Mouse (Mus musculus) heart, embryonic 10.5 days (tissue): ENCODE measurements around the gene Cdk4. TPM values are rescaled to one million over a fixed set of nuclear protein-coding genes. Genes with fewer than 3 reads are reported as not detected.

Source experiments
- DNase-seq: peaks from one replicate; pipeline ENCODE4 v3.0.0-alpha.2; 2017; ENCODE audit warnings: low spot score
- H3K27ac ChIP-seq: fragments of 300-500 bp; sonication (generic); 2 replicates; pipeline ENCODE4 v1.5.1; 2016; ENCODE audit warnings: mild to moderate bottlenecking
- H3K27me3 ChIP-seq: fragments of 300-500 bp; sonication (generic); 2 replicates; pipeline ENCODE4 v1.6.1; 2016; ENCODE audit warnings: mild to moderate bottlenecking; ENCODE audit not compliant: poor library complexity, insufficient read depth, severe bottlenecking
- H3K36me3 ChIP-seq: fragments of 300-500 bp; sonication (generic); 2 replicates; pipeline ENCODE4 v1.6.1; 2016; ENCODE audit warnings: mild to moderate bottlenecking, moderate library complexity
- H3K4me1 ChIP-seq: fragments of 300-500 bp; sonication (generic); 2 replicates; pipeline ENCODE4 v1.6.1; 2016; ENCODE audit warnings: mild to moderate bottlenecking
- H3K4me3 ChIP-seq: fragments of 300-500 bp; sonication (generic); 2 replicates; pipeline ENCODE4 v1.5.1; 2016; ENCODE audit warnings: mild to moderate bottlenecking, moderate library complexity
- H3K9me3 ChIP-seq: fragments of 300-500 bp; sonication (generic); 2 replicates; pipeline ENCODE4 v1.6.1; 2016; ENCODE audit warnings: mild to moderate bottlenecking, moderate library complexity
- WGBS: fragments of 180-500 bp; shearing (Covaris S2); methylation state at CpG from one replicate; pipeline ENCODE4 v1.1.7; 2016; 5-methylcytosine and 5-hydroxymethylcytosine counted together
- polyA plus RNA-seq: library from polyadenylated mRNA; unstranded; fragments of >200 nt; fragmentation: Nextera tagmentation; extraction: Ambion mirVana; gene quantifications from 2 replicates; pipeline ENCODE4 v1.2.1, GENCODE M21; 2016

Cdk4 gene
- polyA plus RNA-seq, 1 experiment from 2014 or later = 2,024 TPM

DNA sequence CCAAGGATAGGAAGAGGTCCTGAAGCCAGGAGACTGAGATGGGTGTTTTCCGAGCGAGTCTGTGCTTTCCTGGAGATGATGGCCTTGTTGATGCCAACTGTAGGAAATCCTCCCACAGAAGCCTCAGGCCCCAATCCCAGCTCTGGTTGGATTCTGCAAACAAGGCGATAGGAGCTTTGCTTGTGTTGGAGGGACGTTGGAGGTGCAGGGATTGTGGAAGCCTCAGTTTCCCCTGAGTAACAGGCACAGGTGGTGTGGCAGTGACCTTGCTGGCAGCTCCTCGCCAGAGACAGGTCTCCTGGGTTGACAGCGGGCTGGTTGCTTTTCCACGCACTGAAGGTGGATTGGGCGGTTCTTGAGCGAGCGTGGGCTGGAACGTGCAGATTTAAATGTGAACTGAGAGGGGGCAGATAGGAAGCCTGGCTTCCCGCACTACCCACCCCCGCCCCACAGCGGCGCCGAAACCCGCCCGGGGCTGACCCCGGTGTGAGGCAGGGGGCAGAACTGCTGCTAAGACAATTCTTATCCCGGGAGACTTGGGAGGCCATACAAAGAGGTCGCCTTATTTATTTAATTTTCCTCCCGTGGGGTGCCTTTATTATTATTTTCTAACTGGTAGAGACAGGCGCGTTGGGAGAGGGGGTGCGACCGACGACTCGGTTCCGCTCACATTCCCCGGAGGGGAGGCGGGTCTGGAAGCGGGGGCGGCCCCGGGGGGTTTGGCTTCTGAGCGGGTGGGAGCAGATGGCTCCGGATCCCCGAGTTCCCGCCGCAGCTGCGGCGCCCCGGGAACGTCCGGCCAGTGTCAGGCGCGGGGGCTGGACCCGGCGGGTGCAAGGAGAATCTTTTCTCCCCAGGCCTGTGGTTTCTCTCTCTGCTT is 17.8 kb downstream of the Cdk4 start:
- H3K27me3 ChIP-seq = peaks cover 87% of the 10 kb centered on the region
- H3K4me1 ChIP-seq = peaks cover 51% of the 10 kb centered on the region
- WGBS = 3% methylated on average over 48 of the region's 48 CpGs
- no peaks in the 10 kb centered on the region for H3K36me3 ChIP-seq
- no peak overlapping the region for H3K27ac ChIP-seq
- no peaks in the 10 kb centered on the region for H3K9me3 ChIP-seq
- DNase-seq = no peak
- peak overlapping the region; percentile 59 for H3K4me3 ChIP-seq

DNA sequence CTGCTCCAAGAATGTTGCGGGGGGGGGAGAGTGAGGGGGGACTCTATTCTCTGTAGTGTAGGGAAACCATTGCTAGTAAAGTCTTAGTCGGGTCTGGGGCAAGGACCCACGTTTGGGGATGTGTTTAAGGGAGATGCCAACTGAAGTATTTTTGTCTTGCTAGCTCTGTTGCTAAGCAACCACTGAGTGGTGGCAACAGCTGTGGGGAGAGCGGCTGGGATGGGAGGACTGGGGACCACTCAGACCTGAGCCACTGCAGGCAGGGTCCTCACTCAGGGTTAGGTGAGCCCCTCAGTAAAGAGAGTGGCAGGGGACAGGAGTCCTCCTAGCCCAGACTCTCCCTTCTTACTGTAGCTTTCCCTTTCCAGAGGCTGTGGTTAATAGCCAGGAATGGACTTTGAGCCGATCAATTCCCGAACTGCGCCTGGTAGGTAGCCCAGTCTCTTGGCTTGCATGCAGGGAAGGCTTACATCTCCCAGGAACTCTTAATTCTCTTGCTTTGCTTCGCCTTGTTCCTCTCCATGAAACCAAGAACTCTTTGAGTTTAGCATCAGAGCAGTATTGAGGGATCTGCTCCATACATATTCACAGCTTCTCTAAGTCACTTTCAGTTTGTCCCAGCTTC is 18.8 kb downstream of the Cdk4 start:
- Histone ChIP-seq H3K36me3 (no peaks in the 10 kb centered on the region), H3K27me3 (peaks cover 82% of the 10 kb centered on the region), H3K4me3 (peak overlapping the region; percentile 59; the same call in 1 of the 2 replicates), H3K27ac (no peak overlapping the region), H3K9me3 (no peaks in the 10 kb centered on the region), H3K4me1 (peaks cover 51% of the 10 kb centered on the region)
- DNase-seq = no peak
- 24% methylated on average over 8 of the region's 8 CpGs for WGBS

DNA sequence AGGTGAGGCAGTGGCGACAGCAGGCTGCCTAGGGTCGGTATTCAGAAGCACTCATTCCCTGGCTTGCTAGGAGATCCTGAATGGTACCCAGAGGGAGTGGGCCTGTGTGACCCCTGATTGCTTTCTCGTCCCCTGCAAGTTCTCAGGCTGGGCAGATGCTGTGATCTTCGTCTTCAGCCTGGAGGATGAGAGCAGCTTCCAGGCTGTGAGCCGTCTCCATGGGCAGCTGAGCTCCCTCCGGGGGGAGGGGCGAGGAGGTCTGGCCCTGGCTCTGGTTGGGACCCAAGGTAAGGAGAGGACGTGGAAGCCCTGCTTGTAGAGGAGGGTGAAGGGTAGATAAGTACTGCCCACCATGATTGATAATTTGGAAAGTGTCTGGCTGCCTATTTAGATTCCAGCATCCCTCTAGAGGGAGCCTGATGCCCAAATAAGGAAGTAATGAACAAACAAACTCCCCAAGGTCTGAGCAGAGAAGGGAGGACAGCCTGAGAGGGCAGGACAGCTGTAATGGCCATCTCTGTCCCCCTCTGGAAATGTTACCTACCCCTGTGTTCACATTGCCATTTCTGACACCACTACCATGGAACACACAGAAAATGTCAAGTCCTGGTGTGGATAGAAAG is 20.1 kb downstream of the Cdk4 start:
- H3K4me3 ChIP-seq = no peak overlapping the region
- 0 out of 2 replicates have a peak overlapping the region, but pooled peaks have one; percentile 23 for H3K27ac ChIP-seq
- H3K4me1 ChIP-seq = peaks cover 48% of the 10 kb centered on the region
- no peak for DNase-seq
- peaks cover 81% of the 10 kb centered on the region for H3K27me3 ChIP-seq
- no peaks in the 10 kb centered on the region for H3K9me3 ChIP-seq
- no peaks in the 10 kb centered on the region for H3K36me3 ChIP-seq
- 26% methylated on average over 8 of the region's 8 CpGs for WGBS

DNA sequence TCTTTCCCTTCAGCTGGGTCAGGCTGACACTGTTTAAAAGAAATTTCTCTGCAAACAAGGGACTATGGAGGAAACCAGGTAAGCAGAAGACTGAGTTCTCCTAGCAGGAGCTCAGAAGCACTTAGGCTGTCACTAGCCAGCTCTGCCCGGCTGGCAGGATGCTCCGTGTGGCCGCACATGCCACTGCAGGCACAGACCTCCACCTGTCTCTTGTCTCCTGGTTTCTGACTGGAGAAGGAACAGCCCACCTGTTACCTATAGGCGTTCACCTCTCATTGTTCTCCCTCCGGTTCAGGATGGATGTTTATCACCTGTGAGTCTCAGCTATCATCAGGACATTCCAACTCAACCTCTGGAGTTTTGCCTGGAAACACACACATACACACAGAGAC is 20.6 kb downstream of the Cdk4 start:
- DNase-seq = no peak
- no peaks in the 10 kb centered on the region for H3K9me3 ChIP-seq
- no peak overlapping the region for H3K4me3 ChIP-seq
- peaks cover 43% of the 10 kb centered on the region for H3K4me1 ChIP-seq
- H3K27ac ChIP-seq = 0 out of 2 replicates have a peak overlapping the region, but pooled peaks have one; percentile 23
- H3K27me3 ChIP-seq = peaks cover 81% of the 10 kb centered on the region
- 50% methylated on average over 5 of the region's 5 CpGs for WGBS
- no peaks in the 10 kb centered on the region for H3K36me3 ChIP-seq

DNA sequence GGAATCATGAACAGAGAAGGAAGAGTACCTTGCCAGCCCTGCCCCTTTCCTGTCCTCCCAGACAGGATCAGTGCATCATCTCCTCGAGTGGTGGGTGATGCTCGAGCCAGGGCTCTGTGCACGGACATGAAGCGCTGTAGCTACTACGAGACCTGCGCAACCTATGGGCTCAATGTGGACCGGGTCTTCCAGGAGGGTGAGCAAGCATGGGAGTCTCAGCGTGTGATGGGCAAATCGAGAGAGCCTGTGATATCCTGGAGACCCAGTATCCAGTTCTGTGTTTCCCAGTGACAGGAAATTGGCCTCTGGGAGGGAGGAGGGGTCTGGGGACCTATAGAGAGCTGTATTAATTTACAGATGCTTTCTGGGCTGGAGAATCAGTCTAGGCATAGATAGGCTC is 21.7 kb downstream of the Cdk4 start:
- 76% methylated on average over 9 of the region's 9 CpGs for WGBS
- Histone ChIP-seq H3K27me3 (peaks cover 81% of the 10 kb centered on the region), H3K4me3 (no peak overlapping the region), H3K9me3 (no peaks in the 10 kb centered on the region), H3K27ac (no peak overlapping the region), H3K4me1 (peaks cover 32% of the 10 kb centered on the region), H3K36me3 (no peaks in the 10 kb centered on the region)
- DNase-seq = no peak

DNA sequence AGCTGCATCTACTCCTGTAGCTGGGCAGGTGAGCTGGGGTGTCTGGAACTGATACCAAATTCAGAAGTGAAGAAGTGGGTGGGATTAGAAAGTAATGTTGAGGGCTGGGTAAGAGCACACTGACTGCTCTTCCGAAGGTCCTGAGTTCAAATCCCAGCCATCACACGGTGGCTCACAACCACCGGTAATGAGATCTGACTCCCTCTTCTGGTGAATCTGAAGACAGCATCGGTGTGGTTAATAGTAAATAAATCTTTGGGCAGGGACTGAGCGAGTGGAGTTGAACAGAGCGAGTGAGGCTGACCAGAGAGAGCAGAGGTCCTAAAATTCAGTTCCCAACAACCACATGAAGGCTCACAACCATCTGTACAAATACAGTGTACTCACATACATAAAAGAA is 22.3 kb downstream of the Cdk4 start:
- no peak for DNase-seq
- no peaks in the 10 kb centered on the region for H3K36me3 ChIP-seq
- H3K27ac ChIP-seq = no peak overlapping the region
- no peaks in the 10 kb centered on the region for H3K9me3 ChIP-seq
- peaks cover 27% of the 10 kb centered on the region for H3K4me1 ChIP-seq
- no peak overlapping the region for H3K4me3 ChIP-seq
- 61% methylated on average over 6 of the region's 6 CpGs for WGBS
- peaks cover 81% of the 10 kb centered on the region for H3K27me3 ChIP-seq

DNA sequence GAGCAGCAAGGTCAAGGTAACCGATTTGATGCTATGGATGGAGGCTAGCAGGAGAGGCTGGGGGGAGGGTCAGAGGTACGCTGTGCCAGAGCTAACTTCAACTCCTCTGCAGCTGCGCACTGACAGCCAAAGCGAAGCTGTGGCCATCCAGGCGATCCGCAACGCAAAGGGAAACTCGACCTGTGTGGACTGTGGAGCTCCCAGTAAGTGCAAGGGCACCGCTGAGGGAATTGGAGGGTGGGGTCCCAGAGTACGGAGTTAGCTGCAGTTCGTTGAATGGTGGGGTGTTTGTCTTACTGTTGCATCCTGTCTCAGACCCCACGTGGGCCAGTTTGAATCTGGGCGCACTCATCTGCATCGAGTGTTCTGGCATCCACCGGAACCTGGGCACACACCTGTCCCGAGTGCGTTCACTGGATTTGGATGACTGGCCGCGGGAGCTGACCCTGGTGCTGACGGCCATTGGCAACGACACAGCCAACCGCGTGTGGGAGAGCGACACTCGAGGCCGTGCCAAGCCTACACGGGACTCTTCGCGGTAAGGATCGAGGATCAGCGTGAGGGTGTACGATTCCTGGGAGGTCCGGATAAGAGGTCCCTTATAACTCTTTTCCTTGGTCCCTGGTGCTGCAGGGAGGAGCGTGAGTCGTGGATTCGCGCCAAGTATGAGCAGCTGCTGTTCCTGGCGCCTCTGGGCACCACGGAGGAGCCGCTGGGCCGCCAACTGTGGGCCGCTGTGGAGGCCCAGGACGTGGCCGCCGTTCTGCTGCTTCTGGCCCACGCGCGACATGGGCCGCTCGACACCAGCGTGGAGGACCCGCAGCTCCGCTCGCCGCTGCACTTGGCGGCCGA is 27.5 kb downstream of the Cdk4 start:
- Histone ChIP-seq H3K27me3 (peaks cover 76% of the 10 kb centered on the region), H3K4me1 (peaks cover 30% of the 10 kb centered on the region), H3K9me3 (no peaks in the 10 kb centered on the region), H3K36me3 (peaks cover 3% of the 10 kb centered on the region), H3K27ac (no peak overlapping the region), H3K4me3 (peak overlapping the region; percentile 39)
- DNase-seq = no peak
- 9% methylated on average over 57 of the region's 57 CpGs for WGBS

DNA sequence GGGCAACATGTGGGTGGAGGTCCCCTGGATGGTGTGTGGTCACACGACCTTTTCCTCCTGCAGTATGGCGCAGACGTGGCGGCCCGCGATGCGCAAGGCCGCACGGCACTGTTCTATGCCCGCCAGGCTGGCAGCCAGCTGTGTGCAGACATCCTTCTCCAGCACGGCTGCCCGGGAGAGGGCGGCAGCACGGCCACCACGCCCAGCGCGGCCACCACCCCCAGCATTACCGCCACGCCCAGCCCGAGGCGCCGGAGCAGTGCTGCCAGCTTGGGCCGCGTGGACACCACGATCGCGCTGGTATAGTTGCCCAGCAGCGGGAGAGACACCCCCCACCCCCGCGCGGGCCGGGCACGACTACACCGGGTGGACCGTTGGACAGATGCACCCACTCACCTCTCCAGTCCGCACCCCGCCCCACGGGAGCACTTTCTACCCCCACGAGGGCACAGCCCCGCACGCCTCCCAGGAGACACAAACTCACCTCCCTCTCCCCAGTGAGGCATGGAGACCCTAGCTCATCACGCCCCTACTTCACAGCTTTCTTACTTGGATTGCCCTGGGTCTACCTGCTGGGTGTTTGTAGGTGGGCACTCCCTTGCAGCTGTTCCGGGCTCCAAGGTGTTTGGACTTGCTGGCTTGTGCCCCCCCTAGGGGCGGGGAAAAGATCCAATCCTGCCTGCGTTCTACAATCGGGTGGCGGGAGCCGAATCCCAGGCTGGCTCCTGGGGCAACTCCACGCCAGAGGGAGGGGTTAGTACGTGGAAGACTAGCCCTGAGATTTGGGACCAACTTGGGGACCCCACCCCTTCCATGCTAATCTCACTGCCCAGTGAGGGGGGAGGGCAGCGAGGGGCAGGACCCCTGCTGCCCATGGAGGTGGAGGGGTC is 28.4 kb downstream of the Cdk4 start:
- Histone ChIP-seq H3K27ac (no peak overlapping the region), H3K36me3 (peaks cover 13% of the 10 kb centered on the region), H3K4me1 (peaks cover 30% of the 10 kb centered on the region), H3K9me3 (no peaks in the 10 kb centered on the region), H3K27me3 (peaks cover 76% of the 10 kb centered on the region), H3K4me3 (peak overlapping the region; percentile 39)
- 8% methylated on average over 51 of the region's 51 CpGs for WGBS
- no peak for DNase-seq

DNA sequence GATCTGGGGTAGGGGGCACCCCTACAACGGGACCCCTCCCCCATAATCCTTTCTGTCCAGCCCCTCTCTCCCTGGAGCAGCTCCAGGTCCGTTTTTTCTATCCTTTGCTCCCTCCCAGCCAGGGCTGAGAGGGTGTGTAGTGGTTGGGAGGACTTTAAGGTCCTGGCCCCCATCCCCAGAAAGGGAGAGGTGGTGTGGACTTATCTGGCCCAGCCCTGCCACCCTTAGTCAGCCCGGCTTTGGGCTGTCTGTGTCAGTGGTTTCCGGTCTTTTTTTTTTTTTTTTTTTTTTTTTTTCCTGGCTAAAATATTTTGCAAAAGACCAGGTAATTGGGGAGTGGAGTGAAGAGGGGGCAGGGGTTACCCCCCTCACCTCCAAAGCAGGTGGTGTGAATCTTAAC is 29.4 kb downstream of the Cdk4 start:
- Histone ChIP-seq H3K4me1 (peaks cover 30% of the 10 kb centered on the region), H3K27me3 (peaks cover 66% of the 10 kb centered on the region), H3K9me3 (no peaks in the 10 kb centered on the region), H3K27ac (no peak overlapping the region), H3K4me3 (no peak overlapping the region), H3K36me3 (peaks cover 20% of the 10 kb centered on the region)
- whole genome bisulfite sequencing = 50% methylated on average over 4 of the region's 4 CpGs
- DNase-seq = no peak

DNA sequence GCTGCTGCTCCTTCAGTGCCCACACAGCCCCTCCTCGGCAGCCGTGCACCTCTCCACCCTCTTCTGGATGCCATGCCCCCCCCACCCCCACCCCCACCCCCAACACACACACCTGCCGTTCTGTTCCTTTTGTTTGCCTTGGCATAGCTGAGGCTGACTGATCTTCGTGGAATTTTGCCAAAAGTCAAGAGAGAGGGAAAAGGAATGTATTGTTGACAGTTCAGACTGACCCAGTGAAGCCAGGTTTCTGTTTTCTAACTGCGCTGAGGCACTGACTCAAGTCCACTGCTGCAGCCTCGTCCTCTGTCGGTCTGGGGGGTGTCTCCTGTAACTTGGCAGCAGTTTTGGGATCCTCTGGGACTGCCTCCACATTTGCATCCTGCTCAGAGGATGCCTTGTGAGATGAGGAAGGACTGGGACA is 31.1 kb downstream of the Cdk4 start:
- peaks cover 58% of the 10 kb centered on the region for H3K27me3 ChIP-seq
- no peaks in the 10 kb centered on the region for H3K9me3 ChIP-seq
- no peak overlapping the region for H3K27ac ChIP-seq
- 55% methylated on average over 7 of the region's 7 CpGs for WGBS
- no peak overlapping the region for H3K4me3 ChIP-seq
- DNase-seq = no peak
- H3K4me1 ChIP-seq = peaks cover 30% of the 10 kb centered on the region
- H3K36me3 ChIP-seq = peaks cover 37% of the 10 kb centered on the region

DNA sequence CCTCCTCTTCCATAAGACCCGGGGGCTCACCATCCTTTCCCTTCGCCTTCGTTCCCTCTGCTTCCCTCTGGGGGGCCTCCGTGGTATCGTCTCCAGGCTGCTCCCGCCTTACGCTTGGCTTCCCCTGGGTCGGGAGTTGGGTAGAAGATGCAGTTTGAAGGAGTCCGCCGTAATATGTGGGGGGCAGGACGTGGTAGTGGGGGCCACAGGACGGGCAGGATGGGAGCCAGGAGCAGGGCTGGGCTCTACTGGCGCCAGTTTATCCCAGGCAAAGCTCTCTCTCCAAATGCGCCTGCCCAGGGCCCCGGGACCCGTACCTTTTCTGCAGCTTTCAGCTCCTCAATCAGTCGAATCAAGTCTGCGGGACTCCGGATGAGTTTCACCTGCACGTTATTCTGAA is 35.2 kb downstream of the Cdk4 start:
- Histone ChIP-seq H3K27me3 (peaks cover 17% of the 10 kb centered on the region), H3K4me3 (no peak overlapping the region), H3K4me1 (peaks cover 14% of the 10 kb centered on the region), H3K9me3 (no peaks in the 10 kb centered on the region), H3K36me3 (peaks cover 45% of the 10 kb centered on the region), H3K27ac (no peak overlapping the region)
- WGBS = 77% methylated on average over 20 of the region's 20 CpGs
- DNase-seq = no peak

DNA sequence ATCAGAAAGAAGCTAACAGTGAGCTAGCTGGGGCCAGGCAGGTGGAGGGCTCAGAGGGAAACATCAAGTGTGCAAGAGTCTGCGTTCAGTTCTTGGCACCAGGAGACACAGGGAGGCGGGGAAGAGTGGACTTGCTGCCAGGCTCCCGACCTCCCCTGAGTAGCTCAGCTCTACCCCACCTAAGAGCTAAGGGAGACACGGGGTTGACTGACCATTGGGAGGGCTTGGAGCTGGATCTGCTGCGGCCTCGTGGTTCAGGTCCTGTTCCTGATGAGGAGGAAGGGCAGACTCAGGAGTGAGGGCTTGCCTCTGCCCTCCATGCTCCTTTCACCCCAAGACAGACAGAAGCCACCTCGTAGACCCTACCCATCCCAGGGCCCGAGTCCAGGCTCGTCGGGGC is 35.9 kb downstream of the Cdk4 start:
- H3K4me3 ChIP-seq = no peak overlapping the region
- peaks cover 13% of the 10 kb centered on the region for H3K4me1 ChIP-seq
- no peak for DNase-seq
- H3K27me3 ChIP-seq = peaks cover 10% of the 10 kb centered on the region
- peaks cover 45% of the 10 kb centered on the region for H3K36me3 ChIP-seq
- no peaks in the 10 kb centered on the region for H3K9me3 ChIP-seq
- WGBS = 82% methylated on average over 10 of the region's 10 CpGs
- no peak overlapping the region for H3K27ac ChIP-seq
